Mouse (Mus musculus): ENCODE results near the gene 1700016C15Rik.

1700016C15Rik gene

GRCm38 (mm10) chr1:177796193-177796939, 66.8 kb downstream of the 1700016C15Rik start, which contains the start of gene Adss:
TSS of gene Adss (minus strand) at chr1:177796511.
- DNase-seq (ENCODE audit: low read depth, low spot score): peak; percentile 99

- DNase-seq (ENCODE audit: low read depth, low spot score): peak; percentile 55
These were observed 67.6 kb downstream of the 1700016C15Rik start for GRCm38 (mm10) chr1:177797151-177797755.

Measured in A20 (cell line).